Mouse (Mus musculus): Measurements from ENCODE around the gene Crb2. TPM values are rescaled to one million over a fixed set of nuclear protein-coding genes. Genes with fewer than 3 reads are reported as not detected.

Gene Crb2
- total RNA-seq, 2 experiments from 2014 or later = 1.1 to 2.7 TPM

- no peak for DNase-seq (ENCODE audit: low spot score in 2 of 2)
Observed at GRCm38 (mm10) chr2:37797046-37797445, 21.0 kb downstream of the Crb2 start.

GRCm38 (mm10) chr2:37799137-37799536 lies 23.1 kb downstream of the Crb2 start:
- no peak for DNase-seq (ENCODE audit: low spot score in 2 of 2)

GRCm38 (mm10) chr2:37801687-37802086 lies 25.6 kb downstream of the Crb2 start:
- DNase-seq (ENCODE audit: low spot score in 2 of 2) = no peak

GRCm38 (mm10) chr2:37802610-37803212 lies 26.7 kb downstream of the Crb2 start:
- peak in 1 of 2 experiments; percentile 38 for DNase-seq (ENCODE audit: low spot score in 2 of 2)

GRCm38 (mm10) chr2:37811682-37812081 lies 35.6 kb downstream of the Crb2 start:
- DNase-seq (ENCODE audit: low spot score in 2 of 2) = no peak

GRCm38 (mm10) chr2:37812401-37812800 lies 36.4 kb downstream of the Crb2 start:
- DNase-seq (ENCODE audit: low spot score in 2 of 2) = no peak

GRCm38 (mm10) chr2:37814820-37815361 lies 38.8 kb downstream of the Crb2 start:
- DNase-seq (ENCODE audit: low spot score in 2 of 2) = no peak

- peak; percentile 50 to 57 for DNase-seq (ENCODE audit: low spot score in 2 of 2)
Observed at GRCm38 (mm10) chr2:37815676-37816075, 39.6 kb downstream of the Crb2 start.

GRCm38 (mm10) chr2:37818761-37819525 lies 42.9 kb downstream of the Crb2 start:
- DNase-seq (ENCODE audit: low spot score in 2 of 2) = no peak

GRCm38 (mm10) chr2:37819526-37820152 lies 43.6 kb downstream of the Crb2 start:
- no peak for DNase-seq (ENCODE audit: low spot score in 2 of 2)

- no peak for DNase-seq (ENCODE audit: low spot score in 2 of 2)
Observed at GRCm38 (mm10) chr2:37822122-37822521, 46.1 kb downstream of the Crb2 start.

GRCm38 (mm10) chr2:37823826-37824225 lies 47.8 kb downstream of the Crb2 start:
- DNase-seq (ENCODE audit: low spot score in 2 of 2) = no peak

GRCm38 (mm10) chr2:37829758-37830275 lies 53.8 kb downstream of the Crb2 start:
- DNase-seq (ENCODE audit: low spot score in 2 of 2) = no peak

GRCm38 (mm10) chr2:37832253-37832652 lies 56.2 kb downstream of the Crb2 start:
- no peak for DNase-seq (ENCODE audit: low spot score in 2 of 2)

- no peak for DNase-seq (ENCODE audit: low spot score in 2 of 2)
Observed at GRCm38 (mm10) chr2:37836926-37837325, 60.9 kb downstream of the Crb2 start.

GRCm38 (mm10) chr2:37837542-37837941 lies 61.5 kb downstream of the Crb2 start:
- DNase-seq (ENCODE audit: low spot score in 2 of 2) = no peak

GRCm38 (mm10) chr2:37838202-37838984 lies 62.3 kb downstream of the Crb2 start:
- no peak for DNase-seq (ENCODE audit: low spot score in 2 of 2)

GRCm38 (mm10) chr2:37839922-37840321 lies 63.9 kb downstream of the Crb2 start:
- no peak for DNase-seq (ENCODE audit: low spot score in 2 of 2)

- DNase-seq (ENCODE audit: low spot score in 2 of 2) = no peak
Observed at GRCm38 (mm10) chr2:37842151-37842569, 66.1 kb downstream of the Crb2 start.

GRCm38 (mm10) chr2:37842719-37843118 lies 66.7 kb downstream of the Crb2 start:
- no peak for DNase-seq (ENCODE audit: low spot score in 2 of 2)
